Mouse (Mus musculus) thymus, adult 2 months (tissue): Measurements from ENCODE around the gene Gm9833.

ENCODE experiments used
- CTCF ChIP-seq: fragments of 200-500 bp; IDR thresholded peaks from 2 replicates; pipeline ENCODE4 v1.5.1; 2012; ENCODE audit warnings: mild to moderate bottlenecking, control low read depth, low read length, moderate library complexity, borderline replicate concordance; ENCODE audit not compliant: control insufficient read depth, poor library complexity, insufficient read depth; ENCODE audit errors: extremely low read depth
- POLR2A ChIP-seq: fragments of 200-500 bp; IDR thresholded peaks from 2 replicates; pipeline ENCODE4 v1.6.1; 2012; ENCODE audit warnings: mild to moderate bottlenecking, low read length, control low read depth, moderate library complexity; ENCODE audit not compliant: control insufficient read depth, poor library complexity, insufficient read depth; ENCODE audit errors: extremely low read depth

- TF ChIP-seq CTCF (no peak), POLR2A (no peak)
These were observed 6.6 kb upstream of the Gm9833 start for GRCm38 (mm10) chr3:10081336-10081735.
